Mouse (Mus musculus): ENCODE results near the gene Comt. TPM values are rescaled to one million over a fixed set of nuclear protein-coding genes. Genes with fewer than 3 reads are reported as not detected.
A peak's percentile ranks its signal among the peaks of the same experiment; 100 is the strongest.

Comt gene
- polyA plus RNA-seq, 1 experiment from 2014 or later: 117 TPM

GRCm38 (mm10) chr16:18393595-18393994, 33.1 kb downstream of the Comt start:
- 41% methylated on average over 5 of the region's 5 CpGs for WGBS
- H3K4me1 ChIP-seq: peaks cover 55% of the 10 kb centered on the region
- peak overlapping the region; percentile 88 for H3K4me2 ChIP-seq
- no peaks in the 10 kb centered on the region for H3K27me3 ChIP-seq (replicated peaks)
- no peaks in the 10 kb centered on the region for H3K9me3 ChIP-seq (replicated peaks)
- peaks cover 17% of the 10 kb centered on the region for H3K36me3 ChIP-seq
- H3K4me3 ChIP-seq (replicated peaks): peak overlapping the region; percentile 76
- H3K27ac ChIP-seq (replicated peaks): peak overlapping the region; percentile 87
- peak overlapping the region; percentile 81 for H3K9ac ChIP-seq (replicated peaks)
- ATAC-seq (ENCODE audit: low FRiP score): no peak

GRCm38 (mm10) chr16:18392469-18393426, 33.9 kb downstream of the Comt start:
- ATAC-seq (ENCODE audit: low FRiP score): peak; percentile 83
- Histone ChIP-seq H3K27ac (replicated peaks) (peak overlapping the region; percentile 87), H3K4me2 (peak overlapping the region; percentile 88), H3K4me3 (replicated peaks) (peak overlapping the region; percentile 76), H3K4me1 (peaks cover 64% of the 10 kb centered on the region), H3K9ac (replicated peaks) (peak overlapping the region; percentile 81), H3K36me3 (peaks cover 9% of the 10 kb centered on the region), H3K9me3 (replicated peaks) (no peaks in the 10 kb centered on the region), H3K27me3 (replicated peaks) (no peaks in the 10 kb centered on the region)
- under 1% methylated on average over 63 of the region's 63 CpGs for WGBS

- Histone ChIP-seq H3K36me3 (no peaks in the 10 kb centered on the region), H3K27ac (replicated peaks) (peak overlapping the region; percentile 87), H3K9ac (replicated peaks) (no peak overlapping the region), H3K9me3 (replicated peaks) (no peaks in the 10 kb centered on the region), H3K4me1 (peaks cover 74% of the 10 kb centered on the region), H3K4me2 (peak overlapping the region; percentile 88; the same call in 1 of the 2 replicates), H3K4me3 (replicated peaks) (peak overlapping the region; percentile 76; the same call in 1 of the 2 replicates), H3K27me3 (replicated peaks) (no peaks in the 10 kb centered on the region)
- ATAC-seq (ENCODE audit: low FRiP score): no peak
- WGBS: 83% methylated on average over 3 of the region's 3 CpGs
Measured at GRCm38 (mm10) chr16:18391728-18392127, 34.9 kb downstream of the Comt start.

- H3K4me3 ChIP-seq (replicated peaks): no peak overlapping the region
- no peak overlapping the region for H3K27ac ChIP-seq (replicated peaks)
- H3K9ac ChIP-seq (replicated peaks): no peak overlapping the region
- H3K4me1 ChIP-seq: peaks cover 75% of the 10 kb centered on the region
- 99% methylated on average over 3 of the region's 3 CpGs for WGBS
- H3K4me2 ChIP-seq: no peak overlapping the region
- no peaks in the 10 kb centered on the region for H3K36me3 ChIP-seq
- no peak for ATAC-seq (ENCODE audit: low FRiP score)
- H3K27me3 ChIP-seq (replicated peaks): no peaks in the 10 kb centered on the region
- no peaks in the 10 kb centered on the region for H3K9me3 ChIP-seq (replicated peaks)
Measured at GRCm38 (mm10) chr16:18391127-18391526, 35.5 kb downstream of the Comt start.

GRCm38 (mm10) chr16:18390399-18390798, 36.3 kb downstream of the Comt start:
- H3K9ac ChIP-seq (replicated peaks): no peak overlapping the region
- H3K9me3 ChIP-seq (replicated peaks): no peaks in the 10 kb centered on the region
- no peaks in the 10 kb centered on the region for H3K27me3 ChIP-seq (replicated peaks)
- 84% methylated on average over 6 of the region's 6 CpGs for WGBS
- H3K4me1 ChIP-seq: peaks cover 69% of the 10 kb centered on the region
- H3K36me3 ChIP-seq: no peaks in the 10 kb centered on the region
- H3K4me2 ChIP-seq: no peak overlapping the region
- no peak overlapping the region for H3K27ac ChIP-seq (replicated peaks)
- no peak overlapping the region for H3K4me3 ChIP-seq (replicated peaks)
- ATAC-seq (ENCODE audit: low FRiP score): no peak

GRCm38 (mm10) chr16:18388583-18389435, 37.8 kb downstream of the Comt start:
- ATAC-seq (ENCODE audit: low FRiP score): no peak
- Histone ChIP-seq H3K36me3 (no peaks in the 10 kb centered on the region), H3K27ac (replicated peaks) (peak overlapping the region; percentile 66), H3K4me2 (no peak overlapping the region), H3K4me3 (replicated peaks) (no peak overlapping the region), H3K9ac (replicated peaks) (no peak overlapping the region), H3K9me3 (replicated peaks) (no peaks in the 10 kb centered on the region), H3K4me1 (peaks cover 61% of the 10 kb centered on the region), H3K27me3 (replicated peaks) (no peaks in the 10 kb centered on the region)
- 56% methylated on average over 14 of the region's 14 CpGs for WGBS

- Histone ChIP-seq H3K27ac (replicated peaks) (peak overlapping the region; percentile 66), H3K4me2 (no peak overlapping the region), H3K9me3 (replicated peaks) (no peaks in the 10 kb centered on the region), H3K27me3 (replicated peaks) (no peaks in the 10 kb centered on the region), H3K36me3 (no peaks in the 10 kb centered on the region), H3K9ac (replicated peaks) (no peak overlapping the region), H3K4me3 (replicated peaks) (no peak overlapping the region), H3K4me1 (peaks cover 61% of the 10 kb centered on the region)
- WGBS: 34% methylated on average over 7 of the region's 7 CpGs
- no peak for ATAC-seq (ENCODE audit: low FRiP score)
Measured at GRCm38 (mm10) chr16:18387704-18388582, 38.7 kb downstream of the Comt start.

GRCm38 (mm10) chr16:18386972-18387371, 39.7 kb downstream of the Comt start:
- Histone ChIP-seq H3K27me3 (replicated peaks) (no peaks in the 10 kb centered on the region), H3K4me1 (peaks cover 62% of the 10 kb centered on the region), H3K9ac (replicated peaks) (no peak overlapping the region), H3K4me2 (no peak overlapping the region), H3K4me3 (replicated peaks) (no peak overlapping the region), H3K36me3 (no peaks in the 10 kb centered on the region), H3K9me3 (replicated peaks) (no peaks in the 10 kb centered on the region), H3K27ac (replicated peaks) (peak overlapping the region; percentile 58)
- WGBS: 66% methylated on average over 3 of the region's 3 CpGs
- ATAC-seq (ENCODE audit: low FRiP score): no peak

- Histone ChIP-seq H3K4me3 (replicated peaks) (no peak overlapping the region), H3K27me3 (replicated peaks) (no peaks in the 10 kb centered on the region), H3K9me3 (replicated peaks) (no peaks in the 10 kb centered on the region), H3K4me1 (peaks cover 66% of the 10 kb centered on the region), H3K36me3 (no peaks in the 10 kb centered on the region), H3K9ac (replicated peaks) (no peak overlapping the region), H3K27ac (replicated peaks) (peak overlapping the region; percentile 65), H3K4me2 (no peak overlapping the region)
- 67% methylated on average over 7 of the region's 7 CpGs for WGBS
- ATAC-seq (ENCODE audit: low FRiP score): no peak
Measured at GRCm38 (mm10) chr16:18386451-18386850, 40.2 kb downstream of the Comt start.

GRCm38 (mm10) chr16:18385411-18385810, 41.2 kb downstream of the Comt start:
- Histone ChIP-seq H3K4me2 (no peak overlapping the region), H3K9me3 (replicated peaks) (no peaks in the 10 kb centered on the region), H3K9ac (replicated peaks) (no peak overlapping the region), H3K4me3 (replicated peaks) (no peak overlapping the region), H3K36me3 (no peaks in the 10 kb centered on the region), H3K27ac (replicated peaks) (no peak overlapping the region), H3K4me1 (peaks cover 77% of the 10 kb centered on the region), H3K27me3 (replicated peaks) (no peaks in the 10 kb centered on the region)
- ATAC-seq (ENCODE audit: low FRiP score): no peak
- WGBS: 65% methylated on average over 5 of the region's 5 CpGs

GRCm38 (mm10) chr16:18384659-18385058, 42.0 kb downstream of the Comt start:
- H3K27ac ChIP-seq (replicated peaks): no peak overlapping the region
- H3K4me1 ChIP-seq: peaks cover 81% of the 10 kb centered on the region
- no peak for ATAC-seq (ENCODE audit: low FRiP score)
- no peak overlapping the region for H3K9ac ChIP-seq (replicated peaks)
- no peaks in the 10 kb centered on the region for H3K27me3 ChIP-seq (replicated peaks)
- no peaks in the 10 kb centered on the region for H3K36me3 ChIP-seq
- no peak overlapping the region for H3K4me2 ChIP-seq
- H3K9me3 ChIP-seq (replicated peaks): no peaks in the 10 kb centered on the region
- WGBS: 56% methylated on average over 8 of the region's 8 CpGs
- H3K4me3 ChIP-seq (replicated peaks): no peak overlapping the region

All from neural tube, embryonic 15.5 days (tissue).